Mouse (Mus musculus) embryonic fibroblast, embryonic 13.5 days (primary cell): ENCODE measurements at regions not wholly inside any gene's neighbourhood (a gene's known extent, or its start where the extent isn't known, plus 50 kb on each side); places are given as distances from the start of the nearest gene placed in this dataset.

Source experiments
- H3K27ac ChIP-seq: 2 replicates; pipeline ENCODE4 v1.5.1; 2012; ENCODE audit warnings: low read length, control low read depth, inconsistent platforms; ENCODE audit not compliant: insufficient read depth
- H3K4me1 ChIP-seq: 2 replicates; pipeline ENCODE4 v1.6.1; 2011; ENCODE audit warnings: low read length; ENCODE audit not compliant: control insufficient read depth, insufficient read depth
- H3K4me3 ChIP-seq: 2 replicates; pipeline ENCODE4 v1.5.1; 2011; ENCODE audit warnings: mild to moderate bottlenecking, control low read depth, low read length; ENCODE audit not compliant: insufficient read depth
- CTCF ChIP-seq: IDR thresholded peaks from 2 replicates; pipeline ENCODE4 v1.5.1; 2011; ENCODE audit warnings: mild to moderate bottlenecking, control low read depth, low read length, moderate library complexity, borderline replicate concordance; ENCODE audit not compliant: insufficient read depth
- POLR2A ChIP-seq: IDR thresholded peaks from 2 replicates; pipeline ENCODE4 v1.6.1; 2011; ENCODE audit warnings: low read depth, mild to moderate bottlenecking, control low read depth, low read length, moderate library complexity

GRCm38 (mm10) chr8:35955506-35955905, 189.9 kb downstream of the Gm19410 start:
- Histone ChIP-seq H3K27ac (no peak overlapping the region), H3K4me3 (no peak overlapping the region), H3K4me1 (peaks cover 2% of the 10 kb centered on the region; the same call in 1 of the 2 replicates)
- TF ChIP-seq CTCF: no peak
- TF ChIP-seq POLR2A: no peak

DNA sequence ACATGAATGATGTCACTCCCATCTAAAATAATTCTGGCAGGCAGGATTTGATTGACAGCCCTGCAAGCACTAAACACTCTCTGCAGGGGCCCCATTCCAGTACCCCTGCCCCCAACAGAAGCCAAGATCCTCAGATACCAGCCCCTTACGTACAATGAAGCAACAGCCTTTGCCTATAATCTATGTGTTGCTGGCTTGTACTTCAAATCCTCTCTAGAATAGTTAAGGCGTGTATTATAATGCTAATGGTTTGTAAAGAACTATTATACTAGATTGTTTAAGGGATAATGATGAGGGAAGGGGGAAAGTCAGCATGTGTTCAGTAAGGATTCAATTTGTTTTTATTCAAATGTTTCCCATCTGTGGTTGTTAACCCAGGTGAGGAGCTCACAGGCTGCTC, 190.7 kb downstream of the Gm19410 start:
- Histone ChIP-seq H3K4me1 (peaks cover 2% of the 10 kb centered on the region; the same call in 1 of the 2 replicates), H3K4me3 (no peak overlapping the region), H3K27ac (no peak overlapping the region)
- no peak for TF ChIP-seq POLR2A
- no peak for TF ChIP-seq CTCF

GRCm38 (mm10) chr8:35959201-35959600, 193.6 kb downstream of the Gm19410 start:
- no peak overlapping the region for H3K4me3 ChIP-seq
- TF ChIP-seq CTCF (no peak), POLR2A (no peak)
- peak overlapping the region; percentile 49; the same call in 1 of the 2 replicates for H3K27ac ChIP-seq
- H3K4me1 ChIP-seq: peaks cover 2% of the 10 kb centered on the region; the same call in 1 of the 2 replicates

DNA sequence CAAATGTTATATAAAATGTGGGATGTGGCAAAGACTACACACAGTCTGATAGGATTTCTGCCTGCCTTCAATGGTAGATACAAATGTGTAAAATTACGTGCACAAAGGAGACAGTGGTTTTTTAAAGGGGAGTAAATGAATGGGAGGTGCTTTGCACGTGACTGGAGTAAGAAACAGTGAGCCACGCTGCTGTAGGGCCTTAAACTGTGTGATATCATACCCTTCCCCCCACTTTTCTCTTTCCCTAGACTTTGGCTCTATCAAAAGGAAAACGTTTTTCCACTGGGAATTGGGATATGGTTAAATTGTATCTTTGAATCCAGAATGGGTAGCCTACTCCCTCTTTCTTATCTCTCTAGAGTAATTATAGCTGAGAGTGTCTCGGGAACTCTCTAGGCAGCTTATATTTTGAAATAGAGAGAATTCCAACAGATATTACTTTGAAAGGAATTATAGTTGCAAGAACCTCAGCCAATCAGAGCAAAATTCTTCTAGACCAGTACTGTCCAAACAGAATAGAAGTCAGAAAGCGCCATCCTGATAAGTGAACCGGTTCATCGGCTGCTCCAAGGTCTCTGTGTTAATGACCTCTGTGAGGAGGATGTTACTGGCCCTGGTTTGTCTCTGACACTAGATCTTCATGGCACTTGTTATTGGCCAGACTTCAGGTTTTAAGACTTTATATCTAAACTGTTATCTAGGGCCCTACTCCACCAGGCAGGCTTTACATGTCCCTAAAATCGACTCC, 195.5 kb downstream of the Gm19410 start:
- TF ChIP-seq CTCF: no peak
- TF ChIP-seq POLR2A: no peak
- H3K4me1 ChIP-seq: peaks cover 2% of the 10 kb centered on the region; the same call in 1 of the 2 replicates
- no peak overlapping the region for H3K4me3 ChIP-seq
- no peak overlapping the region for H3K27ac ChIP-seq

DNA sequence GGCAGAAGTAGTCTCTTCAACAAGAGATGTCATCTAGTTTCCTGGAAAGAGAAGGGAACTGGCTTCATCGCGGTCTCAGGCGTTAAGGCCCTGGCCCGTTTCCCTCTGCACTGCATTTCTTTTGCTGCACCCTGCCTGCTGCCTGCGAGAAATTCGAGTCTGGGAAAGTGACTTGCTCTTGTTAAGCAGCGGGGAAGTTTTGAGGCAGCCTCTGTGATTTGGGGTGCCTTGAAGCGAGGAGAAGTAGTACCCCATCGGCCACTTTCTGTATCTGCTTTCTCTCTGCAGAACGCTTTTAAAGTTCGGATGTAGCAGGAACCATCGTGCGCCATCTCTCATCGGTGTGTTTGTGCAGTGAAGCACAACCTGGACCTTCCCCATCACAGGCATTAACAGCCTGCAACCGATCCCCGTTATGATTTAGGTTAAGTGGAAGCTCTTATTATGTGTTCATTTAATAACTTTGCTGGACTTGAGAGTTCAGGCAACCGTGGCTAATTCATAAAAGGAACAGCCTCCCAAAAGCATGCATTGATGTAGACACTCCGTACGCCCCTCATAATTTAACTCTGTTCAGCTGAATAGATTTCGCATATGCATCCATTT, 196.1 kb downstream of the Gm19410 start:
- Histone ChIP-seq H3K27ac (no peak overlapping the region), H3K4me3 (no peak overlapping the region), H3K4me1 (peaks cover 2% of the 10 kb centered on the region; the same call in 1 of the 2 replicates)
- TF ChIP-seq CTCF: no peak
- no peak for TF ChIP-seq POLR2A

DNA sequence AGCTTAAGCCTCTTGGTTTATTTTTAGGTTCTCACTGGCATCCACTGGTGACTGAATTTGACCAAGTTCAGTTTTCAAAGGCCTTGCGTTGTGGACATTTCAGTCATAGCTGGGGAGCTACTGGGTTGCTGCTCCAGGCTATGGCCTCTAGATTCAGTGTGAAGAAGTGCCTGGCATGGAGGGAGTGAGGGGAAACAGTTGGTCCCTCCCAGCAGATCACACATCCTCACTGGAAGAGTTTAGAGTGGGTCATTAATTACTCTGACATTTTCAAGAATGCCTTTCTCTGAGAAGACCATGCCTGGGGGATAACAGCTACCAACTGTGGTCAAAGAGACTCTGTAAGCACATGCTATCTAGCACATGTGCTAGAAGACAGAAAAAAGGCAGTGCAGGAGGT, 199.3 kb downstream of the Gm19410 start:
- Histone ChIP-seq H3K4me3 (no peak overlapping the region), H3K27ac (no peak overlapping the region), H3K4me1 (no peaks in the 10 kb centered on the region)
- no peak for TF ChIP-seq POLR2A

DNA sequence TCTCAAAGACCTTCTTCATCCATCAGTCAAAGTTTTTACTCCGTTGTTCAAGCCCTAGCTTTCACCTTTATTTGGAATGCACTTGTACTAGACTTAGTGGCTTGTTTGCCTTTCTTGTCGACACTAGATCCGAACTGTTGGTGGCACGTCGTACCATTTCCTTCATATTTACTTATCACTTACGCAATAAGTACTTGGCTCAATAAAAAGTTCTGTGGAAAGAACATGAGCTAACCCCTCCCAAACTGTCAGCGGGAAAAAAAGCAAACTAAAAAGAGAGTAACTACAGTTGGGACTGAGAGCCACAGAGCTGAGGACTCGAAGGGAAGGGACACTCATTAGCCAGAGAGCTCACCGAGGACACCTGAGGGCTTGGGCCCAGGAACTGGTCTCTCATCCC, 202.8 kb downstream of the Gm19410 start:
- H3K27ac ChIP-seq: no peak overlapping the region
- TF ChIP-seq POLR2A (no peak), CTCF (no peak)
- no peak overlapping the region for H3K4me3 ChIP-seq
- H3K4me1 ChIP-seq: peaks cover 6% of the 10 kb centered on the region

GRCm38 (mm10) chr8:35971082-35971481, 205.5 kb downstream of the Gm19410 start:
- H3K4me3 ChIP-seq: no peak overlapping the region
- no peak overlapping the region for H3K27ac ChIP-seq
- TF ChIP-seq POLR2A (no peak), CTCF (no peak)
- H3K4me1 ChIP-seq: peaks cover 19% of the 10 kb centered on the region

DNA sequence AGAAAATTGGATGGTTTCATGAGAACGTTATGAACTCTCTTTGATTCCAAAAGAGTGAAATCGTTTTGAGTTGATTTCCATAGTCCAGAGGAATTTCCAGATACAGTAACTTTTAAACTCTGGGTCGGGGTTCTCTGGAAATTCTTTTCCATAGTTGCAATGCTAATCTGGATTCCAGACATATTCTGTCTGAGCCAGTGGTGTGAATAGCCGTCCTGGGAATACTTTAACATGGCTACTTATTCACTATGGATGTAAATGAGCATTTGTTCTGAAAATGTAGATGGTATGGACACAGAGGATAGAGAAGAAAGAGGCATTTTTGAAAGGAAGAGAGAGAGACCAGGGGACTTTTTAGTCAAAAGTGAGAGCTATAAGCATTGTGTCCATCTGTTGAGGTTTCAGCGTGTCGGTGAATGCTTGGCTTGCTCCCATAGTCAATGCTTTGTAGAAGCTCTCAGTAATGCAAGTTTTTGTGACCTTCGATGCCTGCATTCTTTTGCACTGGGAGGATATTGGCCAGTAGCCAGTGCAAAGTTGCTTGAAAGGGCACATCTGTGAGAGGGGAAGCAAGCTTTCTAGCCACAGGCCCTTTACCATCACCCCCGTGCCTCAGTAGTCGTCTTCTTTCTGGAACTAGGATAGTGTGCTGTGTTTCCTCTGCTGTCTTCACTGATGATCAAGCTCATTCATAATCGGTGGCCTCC, 208.9 kb downstream of the Gm19410 start:
- H3K4me1 ChIP-seq: peaks cover 19% of the 10 kb centered on the region
- no peak overlapping the region for H3K4me3 ChIP-seq
- TF ChIP-seq POLR2A (no peak), CTCF (no peak)
- H3K27ac ChIP-seq: peak overlapping the region; percentile 94
